Mouse (Mus musculus): ENCODE results near the gene Cdh22.

The Cdh22 gene

GRCm38 (mm10) chr2:165149741-165150140, 84.9 kb downstream of the Cdh22 start:
- DNase-seq, result no peak

DNA sequence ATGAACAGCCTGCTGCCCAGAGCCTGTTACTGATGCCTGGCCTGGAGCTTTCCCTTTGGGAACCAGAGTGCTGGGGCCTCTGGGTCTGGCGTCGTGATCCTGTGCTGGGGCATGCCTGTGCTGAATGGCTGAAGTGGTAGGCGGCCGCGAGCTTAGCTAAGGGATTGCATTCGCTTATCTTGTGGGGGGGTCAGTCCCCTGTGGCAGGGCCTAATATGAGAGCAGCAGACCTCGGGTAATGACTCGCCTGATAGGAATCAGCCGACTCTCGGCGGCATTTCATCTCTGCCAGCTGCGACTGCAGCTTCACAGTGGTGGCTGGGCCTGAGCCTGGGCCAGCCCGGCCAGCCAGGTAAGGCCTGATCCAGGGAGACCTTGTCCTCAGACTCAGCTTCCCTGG, 88.8 kb downstream of the Cdh22 start:
- no peak for DNase-seq

DNA sequence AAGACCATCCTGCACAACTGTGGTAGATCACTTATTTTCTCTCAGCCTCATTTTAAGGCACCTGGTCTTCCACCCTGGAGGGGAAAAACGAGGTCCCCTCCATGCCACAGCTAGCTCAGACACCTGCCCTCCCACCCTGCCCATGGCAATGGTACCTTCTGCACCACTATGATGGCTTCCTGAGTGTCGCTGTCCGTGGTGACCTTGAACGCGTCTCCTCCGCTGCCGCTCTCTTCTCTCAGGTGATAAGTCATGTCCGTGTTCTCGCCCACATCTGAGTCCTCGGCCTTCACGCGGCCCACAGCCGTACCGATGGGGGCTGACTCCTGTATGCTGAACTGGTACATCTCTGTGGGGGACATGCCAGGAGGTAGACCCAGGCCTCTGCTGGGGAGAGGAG, 91.2 kb downstream of the Cdh22 start:
- no peak for DNase-seq

DNA sequence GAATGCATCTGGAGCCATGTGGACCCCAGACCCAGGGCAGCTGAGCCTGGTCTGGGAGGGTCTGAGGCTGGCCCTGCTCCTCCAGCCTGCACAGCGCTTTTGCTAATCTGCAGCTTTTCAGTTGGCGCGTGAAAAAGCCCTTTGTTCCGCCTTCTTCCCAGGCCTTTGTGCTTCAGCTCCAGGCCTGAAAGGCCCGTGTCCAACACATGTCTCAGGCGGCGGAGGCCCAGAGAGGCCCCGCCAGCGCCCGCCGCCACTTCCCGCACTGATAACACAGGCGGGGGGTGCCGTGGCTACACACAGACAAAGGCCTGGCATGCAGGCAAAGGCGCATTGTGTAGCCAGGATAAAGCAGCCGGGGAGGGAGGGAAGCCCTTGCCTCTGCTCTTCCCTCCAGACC, 98.6 kb downstream of the Cdh22 start:
- no peak for DNase-seq

DNA sequence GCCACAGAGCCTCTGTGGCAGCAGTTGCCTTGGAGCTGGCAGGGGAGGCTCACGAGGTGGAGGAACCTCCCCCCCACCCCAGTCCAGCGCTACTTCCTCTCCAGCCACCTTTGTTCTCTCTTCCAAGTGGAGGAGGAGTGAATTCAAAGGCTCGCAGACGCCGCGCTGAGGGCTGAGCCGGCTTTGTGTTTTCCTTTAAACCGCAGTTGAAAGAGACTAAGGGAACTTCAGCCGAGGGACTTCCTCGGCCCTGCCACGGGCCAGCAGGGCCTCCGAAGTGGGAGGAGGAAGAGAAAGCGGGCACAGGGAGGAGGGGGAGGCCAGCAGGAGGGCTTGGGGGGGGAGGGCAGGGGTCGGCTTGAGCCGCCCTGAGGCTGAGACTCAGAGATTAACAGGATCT, 101.1 kb downstream of the Cdh22 start:
- DNase-seq, result peak; percentile 44 to 58

- DNase-seq, result no peak
Observed at GRCm38 (mm10) chr2:165131428-165131827, 103.2 kb downstream of the Cdh22 start.

GRCm38 (mm10) chr2:165129189-165129588, 105.5 kb downstream of the Cdh22 start:
- no peak for DNase-seq

GRCm38 (mm10) chr2:165126896-165127562, 107.6 kb downstream of the Cdh22 start:
- DNase-seq, result no peak

- peak; percentile 45 to 69 for DNase-seq
Observed at GRCm38 (mm10) chr2:165121206-165121840, 113.3 kb downstream of the Cdh22 start.

GRCm38 (mm10) chr2:165120765-165121164, 113.9 kb downstream of the Cdh22 start:
- no peak for DNase-seq

DNA sequence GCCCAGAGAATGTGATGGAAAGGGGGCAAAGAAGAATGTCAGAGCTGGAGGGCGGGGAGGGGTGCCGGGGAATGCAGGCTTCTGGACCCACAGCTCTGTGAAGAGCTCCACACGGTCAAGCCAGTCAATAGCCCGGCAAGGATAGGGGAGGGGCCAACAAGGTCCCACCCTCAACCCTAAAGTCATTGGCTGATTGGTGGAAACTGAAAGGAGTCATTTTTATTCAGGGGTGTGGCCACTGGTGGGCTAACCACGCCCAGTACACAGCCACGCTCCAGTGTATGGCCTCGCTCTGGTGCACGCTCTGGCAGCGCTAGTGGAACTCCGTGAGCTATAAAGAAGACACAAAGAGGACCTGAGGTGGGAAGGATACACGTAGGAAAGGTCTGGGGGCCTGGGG, 120.9 kb downstream of the Cdh22 start:
- peak; percentile 30 to 50 for DNase-seq

DNA sequence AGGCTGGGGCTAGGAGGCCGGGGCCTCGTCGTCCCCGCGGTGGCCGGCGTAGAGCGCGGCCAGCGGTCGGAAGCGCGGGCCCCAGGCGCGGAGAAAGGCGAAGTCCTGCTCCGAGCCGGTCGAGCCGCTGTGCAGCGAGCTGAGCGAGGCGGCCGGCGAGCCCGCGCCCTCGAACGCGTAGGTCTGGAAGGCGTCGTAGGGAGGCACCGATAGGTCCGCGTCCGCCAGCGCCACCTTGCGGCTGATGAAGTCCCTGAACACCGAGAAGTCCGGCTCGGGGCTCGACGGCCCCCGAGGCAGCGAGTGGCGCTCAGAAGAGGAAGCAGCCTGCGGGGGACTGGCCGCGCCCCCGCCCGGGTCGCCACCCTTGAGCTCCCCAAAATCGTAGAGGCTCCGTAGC, 122.5 kb downstream of the Cdh22 start:
- DNase-seq, result peak; percentile 96

- DNase-seq, result peak; percentile 34 to 56
Observed at GRCm38 (mm10) chr2:165106585-165106984, 128.1 kb downstream of the Cdh22 start.

DNA sequence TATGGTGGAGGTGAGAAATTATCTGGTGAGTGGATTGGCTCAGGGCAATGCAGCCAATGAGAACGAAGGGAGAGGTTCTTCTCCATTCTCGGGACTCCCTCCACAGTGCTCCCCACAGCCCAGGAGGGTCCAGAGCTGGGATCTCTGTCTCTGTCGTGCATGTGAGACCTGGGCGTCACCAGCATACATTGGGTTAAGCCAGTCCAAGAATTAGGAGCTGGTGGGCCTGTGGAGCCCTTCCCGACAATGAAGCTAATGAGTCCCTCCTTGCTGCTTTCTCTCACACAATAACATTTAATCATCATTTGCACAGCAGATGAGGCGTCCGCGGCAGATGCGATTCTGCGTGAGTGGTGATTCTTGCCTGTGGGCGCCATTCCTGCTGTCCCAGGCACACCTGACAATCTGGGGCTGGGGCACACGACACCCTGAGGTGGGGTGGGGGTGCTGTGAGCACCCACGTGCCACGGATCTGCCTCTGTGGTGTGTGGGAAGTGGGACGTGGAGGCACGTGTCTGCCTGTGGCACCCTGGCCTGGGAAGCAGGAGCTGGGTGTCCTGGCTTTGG, 129.1 kb downstream of the Cdh22 start:
- DNase-seq, result no peak

GRCm38 (mm10) chr2:165102920-165103319, 131.7 kb downstream of the Cdh22 start:
- DNase-seq, result no peak

DNA sequence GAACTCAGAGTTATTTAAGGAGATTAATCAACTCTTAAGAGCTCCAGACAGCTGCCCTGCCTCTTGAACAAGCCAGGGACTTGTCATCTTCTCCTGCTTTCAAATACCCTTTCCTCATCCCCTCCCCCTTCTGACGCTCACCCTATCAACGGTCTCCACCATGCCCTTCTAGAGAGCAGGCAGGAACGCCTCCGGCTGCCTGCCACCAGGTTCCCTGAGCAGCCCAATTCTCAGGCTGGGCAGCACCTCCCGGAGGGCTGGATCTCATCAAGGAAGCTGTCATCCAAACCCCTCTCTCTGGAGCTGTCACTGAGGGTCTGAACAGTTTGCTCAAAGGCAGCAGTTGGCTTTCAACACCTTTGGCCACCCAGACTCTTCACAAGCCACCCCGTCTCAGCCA, 133.9 kb downstream of the Cdh22 start:
- no peak for DNase-seq

- DNase-seq, result no peak
Observed at GRCm38 (mm10) chr2:165098861-165099260, 135.8 kb downstream of the Cdh22 start.

- DNase-seq, result no peak
Observed at GRCm38 (mm10) chr2:165096367-165096766, 138.3 kb downstream of the Cdh22 start.

DNA sequence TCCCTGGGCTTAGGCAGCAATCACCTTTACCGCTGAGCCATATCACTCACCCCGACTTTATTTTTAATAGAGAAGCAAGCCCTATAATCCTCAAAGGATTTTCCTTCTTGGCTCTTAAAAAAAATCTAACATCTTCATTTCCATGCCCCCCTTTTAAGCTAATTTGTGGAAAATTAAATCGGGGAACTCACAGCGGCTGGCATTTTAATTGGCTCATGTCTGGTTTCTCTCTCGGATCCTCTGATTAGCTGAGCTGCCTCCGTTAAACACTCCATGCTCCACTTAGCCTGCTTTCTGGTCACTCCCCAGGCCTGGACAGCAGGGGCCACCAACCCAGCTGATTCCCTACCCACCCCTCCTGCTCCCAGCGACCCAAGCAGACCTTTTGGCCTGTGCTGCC, 142.3 kb downstream of the Cdh22 start:
- no peak for DNase-seq

DNA sequence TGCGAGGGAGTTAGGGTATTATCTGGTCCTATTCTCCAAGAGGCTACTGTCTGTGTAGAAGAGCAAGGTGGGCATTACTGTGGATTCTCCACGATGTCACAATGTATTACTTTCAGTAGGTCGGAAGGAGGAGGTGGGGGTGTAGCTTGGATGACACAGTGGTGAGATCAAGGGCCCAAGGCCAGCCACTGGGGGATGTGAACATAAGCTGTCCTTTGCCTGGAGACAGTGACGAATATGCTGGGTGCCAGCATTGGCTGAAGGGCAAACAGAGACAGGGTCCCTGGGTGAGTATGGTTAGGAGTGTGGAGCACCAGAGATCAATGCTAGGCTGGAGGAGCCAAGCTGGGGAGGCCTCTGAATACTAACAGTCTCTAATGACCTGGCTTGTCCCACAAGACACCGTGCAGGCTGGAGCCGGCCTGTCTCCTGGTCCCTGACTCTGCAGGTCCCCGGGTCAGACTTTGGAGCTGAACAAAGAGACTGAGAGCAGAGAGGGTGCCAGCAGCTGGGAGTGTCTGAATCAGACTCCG, 143.2 kb downstream of the Cdh22 start:
- DNase-seq, result no peak

GRCm38 (mm10) chr2:165090650-165091049, 144.0 kb downstream of the Cdh22 start, which contains the start of gene 1700025C18Rik:
TSS of gene 1700025C18Rik (minus strand) at chr2:165090750.
- no peak for DNase-seq

DNA sequence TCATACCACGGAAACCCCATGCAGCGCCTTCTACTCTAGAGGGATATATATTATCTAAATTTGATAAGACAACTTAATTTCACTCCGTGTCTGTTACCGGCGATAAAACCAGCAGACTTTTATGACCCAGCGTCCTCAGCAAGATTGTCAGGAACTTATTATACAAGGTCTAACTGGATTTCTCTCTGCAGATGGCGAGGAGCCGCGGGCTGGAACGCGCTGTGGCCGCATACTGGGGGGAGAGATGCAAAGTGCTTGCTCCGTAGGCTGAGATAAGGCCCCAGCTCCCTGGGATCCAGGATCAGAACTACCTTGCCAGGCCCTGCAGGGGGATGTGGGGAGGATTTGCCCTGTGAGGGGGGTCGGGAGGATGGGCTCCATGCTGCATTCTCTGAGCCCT, 145.2 kb downstream of the Cdh22 start:
- no peak for DNase-seq

- DNase-seq, result no peak
Observed at GRCm38 (mm10) chr2:165086634-165087033, 148.0 kb downstream of the Cdh22 start.

DNA sequence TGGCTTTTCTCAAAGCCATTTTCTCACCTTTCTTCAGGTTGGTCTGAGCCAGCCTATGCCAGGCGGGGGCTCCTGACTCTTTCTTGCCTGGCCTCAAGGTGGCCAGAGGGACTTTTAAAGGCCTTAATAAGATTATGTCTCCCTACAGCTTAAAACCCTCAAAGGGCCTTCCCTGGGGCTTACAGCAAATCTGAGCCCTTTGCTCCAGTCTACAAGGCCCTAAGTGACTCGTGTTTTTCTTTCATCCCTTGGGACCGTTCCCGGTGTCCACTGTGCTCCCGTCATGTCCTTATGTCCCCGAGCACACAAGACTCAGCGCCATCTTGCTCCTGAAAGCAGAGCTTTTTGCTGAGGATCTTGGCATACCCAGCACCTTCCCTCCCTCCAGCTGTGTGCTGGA, 153.4 kb downstream of the Cdh22 start:
- DNase-seq, result no peak
